Mouse (Mus musculus) small intestine, adult 2 months (tissue): ENCODE results near the gene Ctnna3. TPM values are rescaled to one million over a fixed set of nuclear protein-coding genes. Genes with fewer than 3 reads are reported as not detected.

Experiments
- H3K27ac ChIP-seq: fragments of 200-500 bp; 2 replicates; pipeline ENCODE4 v1.5.1; 2012; ENCODE audit warnings: low read depth, low read length, control low read depth, inconsistent platforms; ENCODE audit not compliant: insufficient read depth
- H3K27me3 ChIP-seq: fragments of 200-500 bp; 2 replicates; pipeline ENCODE4 v1.6.1; 2012; ENCODE audit warnings: mild to moderate bottlenecking, moderate library complexity, low read length, inconsistent platforms; ENCODE audit not compliant: control insufficient read depth, insufficient read depth
- H3K36me3 ChIP-seq: fragments of 200-500 bp; 2 replicates; pipeline ENCODE4 v1.6.1; 2012; ENCODE audit warnings: mild to moderate bottlenecking, low read length, control low read depth, inconsistent platforms; ENCODE audit not compliant: control insufficient read depth, insufficient read depth
- H3K4me1 ChIP-seq: fragments of 200-500 bp; 2 replicates; pipeline ENCODE4 v1.6.1; 2012; ENCODE audit warnings: low read length, inconsistent platforms, mixed read lengths; ENCODE audit not compliant: control insufficient read depth, insufficient read depth, insufficient read length
- H3K4me3 ChIP-seq: fragments of 200-500 bp; 2 replicates; pipeline ENCODE4 v1.5.1; 2012; ENCODE audit warnings: low read depth, mild to moderate bottlenecking, control low read depth, inconsistent platforms, low read length, moderate library complexity
- CTCF ChIP-seq: fragments of 200-500 bp; IDR thresholded peaks from 2 replicates; pipeline ENCODE4 v1.5.1; 2012; ENCODE audit warnings: low read depth, mild to moderate bottlenecking, control low read depth, inconsistent platforms, low read length, moderate library complexity, mixed read lengths; ENCODE audit not compliant: insufficient replicate concordance, insufficient read length; ENCODE audit errors: extremely low read depth
- POLR2A ChIP-seq: fragments of 200-500 bp; IDR thresholded peaks from 2 replicates; pipeline ENCODE4 v1.6.1; 2012; ENCODE audit warnings: low read depth, mild to moderate bottlenecking, control low read depth, inconsistent platforms, low read length, moderate library complexity
- WGBS: fragments of 180-500 bp; shearing (Covaris S2); methylation state at CpG from one replicate; pipeline ENCODE4 v1.1.7; 2018; 5-methylcytosine and 5-hydroxymethylcytosine counted together
- polyA plus RNA-seq: library from polyadenylated mRNA; depleted of rRNA; stranded (reverse); fragments of >200 nt; gene quantifications from 2 replicates; pipeline ENCODE4 v1.2.3, GENCODE M21; 2012

Gene Ctnna3
- polyA plus RNA-seq, 1 experiment, result 0.06 TPM

- no peak for TF ChIP-seq CTCF
- TF ChIP-seq POLR2A, result no peak
- Histone ChIP-seq H3K27ac (no peak overlapping the region), H3K4me3 (no peak overlapping the region), H3K36me3 (no peaks in the 10 kb centered on the region), H3K27me3 (no peaks in the 10 kb centered on the region), H3K4me1 (no peaks in the 10 kb centered on the region)
Observed at GRCm38 (mm10) chr10:63908878-63909277, 479.0 kb downstream of the Ctnna3 start.

DNA sequence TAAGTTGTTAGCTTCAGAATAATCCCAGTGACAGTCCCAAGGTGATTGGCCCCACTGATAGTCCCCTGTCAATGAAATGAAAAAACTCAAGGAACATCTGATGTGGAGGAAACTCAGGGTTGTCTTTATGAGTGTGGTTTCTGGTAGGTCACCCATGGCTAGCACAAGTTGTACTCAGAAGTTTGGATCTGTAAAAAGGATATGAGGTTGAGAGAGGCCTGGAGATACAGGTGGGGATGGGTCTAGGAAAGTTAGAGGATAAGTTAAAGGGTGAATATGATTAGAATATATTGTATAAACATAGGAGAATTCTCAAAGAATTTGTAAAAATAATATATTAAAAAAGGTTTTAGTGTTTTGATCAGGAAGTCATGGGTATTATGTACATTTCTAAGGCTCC is 497.4 kb downstream of the Ctnna3 start, which contains the start of gene Gm10118:
Gene Gm10118 (minus strand): TSS at position 101 of the 400 bp plus-strand sequence.
- no peaks in the 10 kb centered on the region for H3K36me3 ChIP-seq
- H3K27me3 ChIP-seq, result no peaks in the 10 kb centered on the region
- no peak within 1 kb of the TSS for H3K4me3 ChIP-seq
- no peak within 1 kb of the TSS for H3K27ac ChIP-seq
- H3K4me1 ChIP-seq, result no peaks in the 10 kb centered on the region
- TF ChIP-seq CTCF (no peak), POLR2A (no peak)

GRCm38 (mm10) chr10:63933946-63934345 is 504.0 kb downstream of the Ctnna3 start:
- H3K4me1 ChIP-seq, result no peaks in the 10 kb centered on the region
- no peaks in the 10 kb centered on the region for H3K36me3 ChIP-seq
- 58% methylated on average over 5 of the region's 5 CpGs for WGBS
- no peaks in the 10 kb centered on the region for H3K27me3 ChIP-seq
- no peak for TF ChIP-seq CTCF
- TF ChIP-seq POLR2A, result no peak
- no peak overlapping the region for H3K4me3 ChIP-seq
- H3K27ac ChIP-seq, result no peak overlapping the region

DNA sequence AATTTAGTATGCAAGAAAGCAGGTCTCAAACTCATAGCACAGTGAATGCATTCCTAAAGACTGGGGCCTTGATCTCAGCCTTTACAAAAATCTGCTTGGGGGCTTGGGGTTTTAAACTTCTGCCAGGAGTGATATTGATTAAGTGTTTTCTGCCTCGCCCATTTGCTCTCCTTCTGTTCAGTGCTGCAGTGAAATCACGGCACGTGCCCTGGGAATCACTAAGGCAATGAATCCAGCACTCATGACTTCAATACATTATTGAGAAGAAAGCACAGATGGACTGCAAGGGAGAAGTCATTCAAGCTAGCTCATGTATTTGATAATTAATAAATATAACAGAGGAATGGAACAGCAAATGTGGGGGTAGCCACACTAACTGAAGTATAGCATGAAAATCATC is 515.6 kb downstream of the Ctnna3 start:
- no peak overlapping the region for H3K27ac ChIP-seq
- no peaks in the 10 kb centered on the region for H3K4me1 ChIP-seq
- TF ChIP-seq POLR2A (no peak), CTCF (no peak)
- H3K27me3 ChIP-seq, result no peaks in the 10 kb centered on the region
- WGBS, result 60% methylated on average over 3 of the region's 3 CpGs
- H3K36me3 ChIP-seq, result no peaks in the 10 kb centered on the region
- H3K4me3 ChIP-seq, result no peak overlapping the region

DNA sequence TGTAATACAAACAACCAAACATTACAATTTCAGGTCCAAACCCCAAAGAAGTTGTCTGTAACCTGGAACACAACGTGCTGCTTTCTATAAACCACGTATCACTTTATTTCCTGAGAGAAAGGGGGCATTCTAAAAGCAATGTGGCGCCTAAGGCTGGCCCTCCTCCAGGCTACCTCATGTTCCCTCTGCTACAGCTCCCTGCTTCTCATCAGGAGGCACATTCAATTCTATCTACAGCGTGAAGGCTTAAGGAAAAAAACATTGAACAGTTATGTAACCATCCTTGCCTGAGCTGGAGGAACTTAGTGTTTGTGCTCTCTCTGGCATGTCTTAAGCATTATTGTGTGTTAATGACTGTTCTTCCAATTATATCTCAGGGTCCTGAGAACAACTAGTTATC is 517.4 kb downstream of the Ctnna3 start:
- no peaks in the 10 kb centered on the region for H3K36me3 ChIP-seq
- no peaks in the 10 kb centered on the region for H3K4me1 ChIP-seq
- WGBS, result 75% methylated on average over 4 of the region's 4 CpGs
- no peaks in the 10 kb centered on the region for H3K27me3 ChIP-seq
- no peak overlapping the region for H3K4me3 ChIP-seq
- no peak overlapping the region for H3K27ac ChIP-seq
- TF ChIP-seq CTCF (no peak), POLR2A (no peak)

DNA sequence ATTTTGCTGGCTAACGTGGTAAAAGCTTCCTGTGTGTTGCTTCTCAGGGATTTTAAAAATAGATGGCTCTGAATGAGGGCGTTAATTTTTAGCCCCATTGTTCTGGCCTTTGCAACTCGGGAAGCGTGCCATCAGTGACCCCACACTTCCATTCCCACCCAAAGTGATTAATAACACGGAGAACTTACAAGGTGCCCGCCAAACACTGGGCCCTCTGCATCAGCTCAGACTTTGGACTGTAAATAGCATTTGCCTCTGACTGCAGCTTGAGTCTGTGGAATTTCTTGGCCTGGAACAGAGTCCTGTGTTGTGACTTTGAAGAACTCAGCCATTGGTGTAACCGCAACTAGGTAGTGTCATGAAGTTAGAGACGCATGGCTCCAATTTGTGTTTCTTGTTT is 521.0 kb downstream of the Ctnna3 start:
- TF ChIP-seq POLR2A, result no peak
- TF ChIP-seq CTCF, result no peak
- no peaks in the 10 kb centered on the region for H3K36me3 ChIP-seq
- H3K4me3 ChIP-seq, result no peak overlapping the region
- no peak overlapping the region for H3K27ac ChIP-seq
- H3K27me3 ChIP-seq, result no peaks in the 10 kb centered on the region
- no peaks in the 10 kb centered on the region for H3K4me1 ChIP-seq
- 44% methylated on average over 8 of the region's 8 CpGs for WGBS

DNA sequence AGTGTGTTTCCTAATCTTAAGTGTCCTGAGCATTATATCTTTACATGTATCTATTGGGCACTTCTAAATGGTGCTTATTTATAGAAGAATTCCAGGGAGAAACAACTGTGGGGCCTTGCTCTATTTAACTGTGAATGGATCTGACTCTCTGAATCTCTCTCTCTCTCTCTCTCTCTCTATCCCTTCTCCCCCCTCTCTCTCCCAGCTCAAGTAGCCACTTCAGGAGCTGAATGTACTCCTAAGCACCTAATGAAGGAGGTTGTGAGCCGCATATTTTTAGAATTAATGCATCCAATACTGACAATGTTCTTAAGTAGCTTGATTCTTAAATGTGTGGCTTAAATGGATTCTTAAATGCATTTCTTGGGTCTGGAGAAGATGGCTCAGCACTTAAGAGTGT is 521.6 kb downstream of the Ctnna3 start:
- TF ChIP-seq CTCF, result no peak
- TF ChIP-seq POLR2A, result no peak
- 86% methylated on average over 1 of the region's 1 CpGs for WGBS
- Histone ChIP-seq H3K4me3 (no peak overlapping the region), H3K4me1 (no peaks in the 10 kb centered on the region), H3K27me3 (no peaks in the 10 kb centered on the region), H3K27ac (no peak overlapping the region), H3K36me3 (no peaks in the 10 kb centered on the region)

DNA sequence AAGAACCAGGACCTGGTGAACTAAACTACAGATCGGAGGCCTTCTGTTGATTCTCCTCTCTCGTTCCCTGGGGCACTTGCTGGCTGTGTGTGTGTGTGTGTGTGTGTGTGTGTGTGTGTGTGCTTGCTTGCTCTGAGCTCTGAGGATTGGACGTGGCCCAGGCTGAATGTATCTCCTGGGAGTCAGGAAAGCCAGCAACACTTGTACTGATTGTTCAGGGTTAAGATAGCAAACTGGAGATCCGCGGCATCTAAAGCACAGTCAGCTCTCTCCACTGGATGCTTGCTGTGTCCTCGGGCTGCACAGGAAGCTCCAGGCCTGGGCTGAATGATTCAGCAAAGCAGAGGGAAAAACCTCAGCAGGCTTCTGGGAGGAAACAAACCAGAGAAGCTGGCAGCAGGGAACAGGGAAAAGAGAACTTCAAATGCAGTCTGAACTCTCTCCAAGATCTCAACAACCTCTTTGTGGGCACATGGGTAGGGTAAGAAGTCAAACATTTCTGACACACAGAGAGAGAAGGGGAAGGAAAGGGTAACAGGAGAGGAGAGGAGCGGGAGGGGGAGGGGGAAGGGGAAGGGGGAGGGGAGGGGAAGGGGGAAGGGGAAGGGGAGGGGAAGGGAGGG is 524.5 kb downstream of the Ctnna3 start:
- TF ChIP-seq POLR2A (no peak), CTCF (no peak)
- H3K27ac ChIP-seq, result no peak overlapping the region
- no peaks in the 10 kb centered on the region for H3K27me3 ChIP-seq
- no peaks in the 10 kb centered on the region for H3K4me1 ChIP-seq
- WGBS, result 21% methylated on average over 6 of the region's 7 CpGs
- H3K36me3 ChIP-seq, result no peaks in the 10 kb centered on the region
- no peak overlapping the region for H3K4me3 ChIP-seq
